Mouse (Mus musculus): ENCODE results near the gene Nexn. TPM values are rescaled to one million over a fixed set of nuclear protein-coding genes. Genes with fewer than 3 reads are reported as not detected.

The Nexn gene
- total RNA-seq, 1 experiment, result 3.1 TPM

DNA sequence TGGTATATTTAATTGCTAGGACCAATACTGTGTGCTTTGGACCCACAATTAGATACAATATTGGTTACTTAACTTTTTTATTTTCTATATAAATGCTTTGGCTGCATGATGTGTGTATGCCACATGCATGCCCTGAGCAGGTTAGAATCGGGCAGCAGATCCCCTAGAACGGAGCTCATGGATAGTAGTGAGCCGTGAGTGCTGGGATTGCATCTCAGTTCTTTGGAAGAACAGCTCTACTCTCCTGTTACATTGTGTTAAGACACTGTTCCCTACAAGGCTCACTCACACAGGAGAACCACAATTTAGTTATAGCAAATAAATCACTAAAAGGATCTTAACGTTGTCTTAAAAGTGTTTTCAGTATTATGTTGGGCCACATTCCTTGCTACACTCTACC, 22.8 kb downstream of the Nexn start:
- H3K4me3 ChIP-seq (ENCODE audit: insufficient read depth in 1 of 2, low read depth in 1 of 2, low read length in 2 of 2, poor library complexity in 1 of 2, severe bottlenecking in 1 of 2), result no peak overlapping the region
- TF ChIP-seq HCFC1 (IDR thresholded peaks at IDR 0.05; ENCODE audit: borderline replicate concordance, insufficient read depth, low read length), result no peak
- no peak for TF ChIP-seq ZNF384 (IDR thresholded peaks at IDR 0.05; ENCODE audit: low read depth, low read length)
- TF ChIP-seq CHD2 (IDR thresholded peaks at IDR 0.05; ENCODE audit: low read depth, low read length), result no peak
- in situ Hi-C loops (cut with MboI; ENCODE audit: low sequenced_read_pairs in 2 of 2, unreplicated experiment in 2 of 2), result no loop called here
- H3K9me3 ChIP-seq (ENCODE audit: control insufficient read depth, insufficient read depth, low read depth, low read length), result no peaks in the 10 kb centered on the region
- H3K9ac ChIP-seq (ENCODE audit: insufficient read depth, low read depth, low read length, poor library complexity, severe bottlenecking), result no peak overlapping the region
- H3K27ac ChIP-seq (ENCODE audit: insufficient read depth, low read depth, low read length, poor library complexity, severe bottlenecking), result no peak overlapping the region
- H3K4me1 ChIP-seq (ENCODE audit: control insufficient read depth in 2 of 2, insufficient read depth in 2 of 2, low read length in 2 of 2, poor library complexity in 1 of 2), result no peaks in the 10 kb centered on the region
- no peaks in the 10 kb centered on the region for H3K36me3 ChIP-seq (ENCODE audit: control insufficient read depth, insufficient read depth, low read length, poor library complexity, severe bottlenecking)
- DNase-seq (ENCODE audit: low read depth, low spot score), result no peak

GRCm38 (mm10) chr3:152241098-152241497, 25.1 kb downstream of the Nexn start:
- no peak for DNase-seq (ENCODE audit: low read depth, low spot score)
- H3K4me3 ChIP-seq (ENCODE audit: insufficient read depth in 1 of 2, low read depth in 1 of 2, low read length in 2 of 2, poor library complexity in 1 of 2, severe bottlenecking in 1 of 2), result no peak overlapping the region
- no peaks in the 10 kb centered on the region for H3K9me3 ChIP-seq (ENCODE audit: control insufficient read depth, insufficient read depth, low read depth, low read length)
- H3K9ac ChIP-seq (ENCODE audit: insufficient read depth, low read depth, low read length, poor library complexity, severe bottlenecking), result no peak overlapping the region
- no peak overlapping the region for H3K27ac ChIP-seq (ENCODE audit: insufficient read depth, low read depth, low read length, poor library complexity, severe bottlenecking)
- in situ Hi-C loops (cut with MboI; ENCODE audit: low sequenced_read_pairs in 2 of 2, unreplicated experiment in 2 of 2), result no loop called here
- no peaks in the 10 kb centered on the region for H3K4me1 ChIP-seq (ENCODE audit: control insufficient read depth in 2 of 2, insufficient read depth in 2 of 2, low read length in 2 of 2, poor library complexity in 1 of 2)
- H3K36me3 ChIP-seq (ENCODE audit: control insufficient read depth, insufficient read depth, low read length, poor library complexity, severe bottlenecking), result no peaks in the 10 kb centered on the region; the same call in 1 of the 2 replicates
- TF ChIP-seq MAFK (IDR thresholded peaks at IDR 0.05; ENCODE audit: insufficient read depth, low read depth, low read length), result no peak
- TF ChIP-seq CHD2 (IDR thresholded peaks at IDR 0.05; ENCODE audit: low read depth, low read length), result no peak
- TF ChIP-seq ZNF384 (IDR thresholded peaks at IDR 0.05; ENCODE audit: low read depth, low read length), result no peak
- TF ChIP-seq ZC3H11A (IDR thresholded peaks at IDR 0.05; ENCODE audit: borderline replicate concordance, low read depth, low read length), result no peak
- no peak for TF ChIP-seq HCFC1 (IDR thresholded peaks at IDR 0.05; ENCODE audit: borderline replicate concordance, insufficient read depth, low read length)

GRCm38 (mm10) chr3:152239592-152239991, 26.6 kb downstream of the Nexn start:
- Histone ChIP-seq H3K9me3 (ENCODE audit: control insufficient read depth, insufficient read depth, low read depth, low read length) (no peaks in the 10 kb centered on the region), H3K27ac (ENCODE audit: insufficient read depth, low read depth, low read length, poor library complexity, severe bottlenecking) (no peak overlapping the region), H3K9ac (ENCODE audit: insufficient read depth, low read depth, low read length, poor library complexity, severe bottlenecking) (no peak overlapping the region), H3K4me3 (ENCODE audit: insufficient read depth in 1 of 2, low read depth in 1 of 2, low read length in 2 of 2, poor library complexity in 1 of 2, severe bottlenecking in 1 of 2) (no peak overlapping the region), H3K36me3 (ENCODE audit: control insufficient read depth, insufficient read depth, low read length, poor library complexity, severe bottlenecking) (no peaks in the 10 kb centered on the region; the same call in 1 of the 2 replicates), H3K4me1 (ENCODE audit: control insufficient read depth in 2 of 2, insufficient read depth in 2 of 2, low read length in 2 of 2, poor library complexity in 1 of 2) (no peaks in the 10 kb centered on the region)
- DNase-seq (ENCODE audit: low read depth, low spot score), result no peak
- TF ChIP-seq CHD2 (IDR thresholded peaks at IDR 0.05; ENCODE audit: low read depth, low read length), result no peak
- no peak for TF ChIP-seq MAFK (IDR thresholded peaks at IDR 0.05; ENCODE audit: insufficient read depth, low read depth, low read length)
- no peak for TF ChIP-seq HCFC1 (IDR thresholded peaks at IDR 0.05; ENCODE audit: borderline replicate concordance, insufficient read depth, low read length)
- TF ChIP-seq ZNF384 (IDR thresholded peaks at IDR 0.05; ENCODE audit: low read depth, low read length), result no peak
- TF ChIP-seq ZC3H11A (IDR thresholded peaks at IDR 0.05; ENCODE audit: borderline replicate concordance, low read depth, low read length), result no peak
- in situ Hi-C loops (cut with MboI; ENCODE audit: low sequenced_read_pairs in 2 of 2, unreplicated experiment in 2 of 2), result no loop called here

- peak; percentile 83 for TF ChIP-seq MAFK (IDR thresholded peaks at IDR 0.05; ENCODE audit: insufficient read depth, low read depth, low read length)
- TF ChIP-seq ZNF384 (IDR thresholded peaks at IDR 0.05; ENCODE audit: low read depth, low read length), result no peak
- Histone ChIP-seq H3K9ac (ENCODE audit: insufficient read depth, low read depth, low read length, poor library complexity, severe bottlenecking) (no peak overlapping the region), H3K9me3 (ENCODE audit: control insufficient read depth, insufficient read depth, low read depth, low read length) (no peaks in the 10 kb centered on the region), H3K4me3 (ENCODE audit: insufficient read depth in 1 of 2, low read depth in 1 of 2, low read length in 2 of 2, poor library complexity in 1 of 2, severe bottlenecking in 1 of 2) (no peak overlapping the region), H3K36me3 (ENCODE audit: control insufficient read depth, insufficient read depth, low read length, poor library complexity, severe bottlenecking) (no peaks in the 10 kb centered on the region; the same call in 1 of the 2 replicates), H3K4me1 (ENCODE audit: control insufficient read depth in 2 of 2, insufficient read depth in 2 of 2, low read length in 2 of 2, poor library complexity in 1 of 2) (no peaks in the 10 kb centered on the region), H3K27ac (ENCODE audit: insufficient read depth, low read depth, low read length, poor library complexity, severe bottlenecking) (no peak overlapping the region)
- in situ Hi-C loops (cut with MboI; ENCODE audit: low sequenced_read_pairs in 2 of 2, unreplicated experiment in 2 of 2), result no loop called here
- DNase-seq (ENCODE audit: low read depth, low spot score), result no peak
Measured at GRCm38 (mm10) chr3:152238836-152239235, 27.3 kb downstream of the Nexn start.

DNA sequence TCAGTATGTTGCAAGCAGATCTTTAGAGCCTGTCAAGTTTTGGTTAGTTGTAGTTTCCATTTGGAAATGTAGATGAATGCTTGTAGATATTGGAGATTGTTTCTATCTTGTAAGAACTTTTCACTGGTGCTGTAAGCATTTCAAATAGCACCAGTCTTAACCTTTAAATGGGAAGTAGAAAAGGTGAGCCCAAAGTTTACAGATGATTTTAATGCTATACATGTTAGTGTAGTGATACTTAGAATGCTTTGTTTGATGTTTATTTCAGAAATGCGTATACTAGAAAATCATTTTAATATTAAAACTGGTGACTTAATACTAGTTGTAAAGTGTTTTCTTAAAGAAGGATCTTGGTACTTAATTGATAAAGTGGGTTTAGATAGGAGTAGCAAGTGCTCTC, 30.3 kb downstream of the Nexn start:
- H3K36me3 ChIP-seq (ENCODE audit: control insufficient read depth, insufficient read depth, low read length, poor library complexity, severe bottlenecking), result peaks cover 2% of the 10 kb centered on the region; the same call in 1 of the 2 replicates
- no peak overlapping the region for H3K27ac ChIP-seq (ENCODE audit: insufficient read depth, low read depth, low read length, poor library complexity, severe bottlenecking)
- H3K4me1 ChIP-seq (ENCODE audit: control insufficient read depth in 2 of 2, insufficient read depth in 2 of 2, low read length in 2 of 2, poor library complexity in 1 of 2), result peaks cover 0 to 11% of the 10 kb centered on the region in 2 experiments; a peak in 1 of 4 replicates
- H3K9me3 ChIP-seq (ENCODE audit: control insufficient read depth, insufficient read depth, low read depth, low read length), result no peaks in the 10 kb centered on the region
- in situ Hi-C loops (cut with MboI; ENCODE audit: low sequenced_read_pairs in 2 of 2, unreplicated experiment in 2 of 2), result no loop called here
- no peak overlapping the region for H3K4me3 ChIP-seq (ENCODE audit: insufficient read depth in 1 of 2, low read depth in 1 of 2, low read length in 2 of 2, poor library complexity in 1 of 2, severe bottlenecking in 1 of 2)
- TF ChIP-seq ZC3H11A (IDR thresholded peaks at IDR 0.05; ENCODE audit: borderline replicate concordance, low read depth, low read length) (no peak), CHD2 (IDR thresholded peaks at IDR 0.05; ENCODE audit: low read depth, low read length) (no peak), HCFC1 (IDR thresholded peaks at IDR 0.05; ENCODE audit: borderline replicate concordance, insufficient read depth, low read length) (no peak), ZNF384 (IDR thresholded peaks at IDR 0.05; ENCODE audit: low read depth, low read length) (no peak), MAFK (IDR thresholded peaks at IDR 0.05; ENCODE audit: insufficient read depth, low read depth, low read length) (no peak)
- no peak for DNase-seq (ENCODE audit: low read depth, low spot score)
- H3K9ac ChIP-seq (ENCODE audit: insufficient read depth, low read depth, low read length, poor library complexity, severe bottlenecking), result no peak overlapping the region

Data from ES-E14 (cell line).